Mouse (Mus musculus) CH12.LX (cell line): ENCODE data around the gene Map1lc3b. TPM values are rescaled to one million over a fixed set of nuclear protein-coding genes. Genes with fewer than 3 reads are reported as not detected.

ENCODE experiments used
- DNase-seq: peaks from one replicate; pipeline ENCODE4 v3.0.0-alpha.2; 2013; ENCODE audit errors: extremely low read depth
- H3K27ac ChIP-seq: 2 replicates; pipeline ENCODE4 v1.5.1; 2012; ENCODE audit warnings: low read depth, mild to moderate bottlenecking, control low read depth, moderate library complexity; ENCODE audit not compliant: insufficient read depth
- H3K27me3 ChIP-seq: replicated peaks from 2 replicates; pipeline ENCODE3; 2012; ENCODE audit warnings: inconsistent platforms
- H3K36me3 ChIP-seq, 2 experiments: replicated peaks in 1 of 2; 2 replicates each; pipeline versions ENCODE3 to v1.6.1; 2012; ENCODE audit warnings: inconsistent platforms in 1 of 2, low read length in 1 of 2, mild to moderate bottlenecking in 1 of 2, mixed read lengths in 1 of 2, moderate library complexity in 1 of 2; ENCODE audit not compliant: control insufficient read depth in 1 of 2, insufficient read depth in 1 of 2
- H3K4me1 ChIP-seq, 2 experiments: 2 replicates each; pipeline ENCODE4 v1.6.1; 2012; ENCODE audit warnings: inconsistent platforms in 1 of 2, moderate library complexity in 1 of 2; ENCODE audit not compliant: insufficient read depth in 2 of 2, control insufficient read depth in 1 of 2
- H3K4me2 ChIP-seq: 2 replicates; pipeline ENCODE4 v1.6.1; 2012; ENCODE audit warnings: low read depth, mild to moderate bottlenecking, control low read depth; ENCODE audit not compliant: poor library complexity, insufficient read depth, severe bottlenecking
- H3K4me3 ChIP-seq, 3 experiments: fragments of 150-350 bp in 1 of 3; sonication (generic) in 1 of 3; replicated peaks in 1 of 3; 2 replicates each; pipeline versions ENCODE3 to v1.5.1; 2011 to 2012; ENCODE audit warnings: low read depth in 2 of 3, low read length in 2 of 3, mild to moderate bottlenecking in 2 of 3, moderate library complexity in 2 of 3, control low read depth in 1 of 3, improper control_type of control experiment in 1 of 3, inconsistent platforms in 1 of 3, mixed read lengths in 1 of 3; ENCODE audit not compliant: poor library complexity in 1 of 3
- H3K79me2 ChIP-seq: replicated peaks from 2 replicates; pipeline ENCODE4 v1.6.1; 2012; ENCODE audit warnings: mild to moderate bottlenecking, moderate library complexity; ENCODE audit not compliant: control insufficient read depth, poor library complexity, insufficient read depth, severe bottlenecking; ENCODE audit errors: extremely low read depth
- H3K9ac ChIP-seq: 2 replicates; pipeline ENCODE4 v1.6.1; 2012; ENCODE audit warnings: low read depth, mild to moderate bottlenecking, control low read depth, moderate library complexity; ENCODE audit not compliant: insufficient read depth
- H3K9me3 ChIP-seq: replicated peaks from 2 replicates; pipeline ENCODE3; 2012; ENCODE audit warnings: low read length, inconsistent platforms, mixed read lengths
- BHLHE40 ChIP-seq: IDR thresholded peaks from 2 replicates; pipeline ENCODE4 v1.6.1; 2011; ENCODE audit warnings: mild to moderate bottlenecking, low read depth, low read length, improper control_type of control experiment
- CHD1 ChIP-seq: IDR thresholded peaks from 2 replicates; pipeline ENCODE4 v1.6.1; 2012; ENCODE audit warnings: low read depth, low read length, improper control_type of control experiment, inconsistent platforms
- CHD2 ChIP-seq: IDR thresholded peaks from 2 replicates; pipeline ENCODE4 v1.6.1; 2011; ENCODE audit warnings: low read length, improper control_type of control experiment
- CTCF ChIP-seq, 2 experiments: IDR thresholded peaks in 1 of 2; conservative IDR thresholded peaks in 1 of 2; 2 replicates each; pipeline ENCODE4 v1.5.1; 2011 to 2012; ENCODE audit warnings: low read depth in 2 of 2, low read length in 2 of 2, improper control_type of control experiment in 1 of 2, inconsistent platforms in 1 of 2, mild to moderate bottlenecking in 1 of 2, moderate library complexity in 1 of 2
- E2F4 ChIP-seq: IDR thresholded peaks from 2 replicates; pipeline ENCODE4 v1.6.1; 2011; ENCODE audit warnings: low read depth, low read length, improper control_type of control experiment; ENCODE audit not compliant: insufficient replicate concordance
- ELF1 ChIP-seq: IDR thresholded peaks from 2 replicates; pipeline ENCODE4 v1.6.1; 2014; ENCODE audit warnings: low read depth, mild to moderate bottlenecking, inconsistent platforms, low read length, improper control_type of control experiment
- EP300 ChIP-seq: IDR thresholded peaks from 2 replicates; pipeline ENCODE4 v1.6.1; 2011; ENCODE audit warnings: low read length, improper control_type of control experiment
- ETS1 ChIP-seq: conservative IDR thresholded peaks from 2 replicates; pipeline ENCODE4 v1.6.1; 2012; ENCODE audit warnings: low read depth, mild to moderate bottlenecking, inconsistent platforms, low read length, improper control_type of control experiment, moderate library complexity
- GABPA ChIP-seq: IDR thresholded peaks from 2 replicates; pipeline ENCODE4 v1.6.1; 2012; ENCODE audit warnings: low read depth, low read length, improper control_type of control experiment, inconsistent platforms; ENCODE audit not compliant: insufficient replicate concordance
- HCFC1 ChIP-seq: IDR thresholded peaks from 2 replicates; pipeline ENCODE4 v1.6.1; 2012; ENCODE audit warnings: low read depth, mild to moderate bottlenecking, inconsistent platforms, low read length, improper control_type of control experiment
- IRF4 ChIP-seq: IDR thresholded peaks from 2 replicates; pipeline ENCODE4 v1.6.1; 2014; ENCODE audit warnings: low read depth, mild to moderate bottlenecking, inconsistent platforms, low read length, improper control_type of control experiment
- JUN ChIP-seq: IDR thresholded peaks from 2 replicates; pipeline ENCODE4 v1.6.1; 2011; ENCODE audit warnings: low read depth, mild to moderate bottlenecking, low read length, improper control_type of control experiment, moderate library complexity; ENCODE audit not compliant: insufficient read depth
- JUND ChIP-seq: conservative IDR thresholded peaks from 2 replicates; pipeline ENCODE4 v1.6.1; 2011; ENCODE audit warnings: low read depth, low read length, improper control_type of control experiment
- KAT2A ChIP-seq: IDR thresholded peaks from 2 replicates; pipeline ENCODE4 v1.6.1; 2012; ENCODE audit warnings: low read length, improper control_type of control experiment, inconsistent platforms; ENCODE audit not compliant: insufficient replicate concordance
- MAFK ChIP-seq: IDR thresholded peaks from 2 replicates; pipeline ENCODE4 v1.6.1; 2011; ENCODE audit warnings: low read length, improper control_type of control experiment; ENCODE audit not compliant: insufficient replicate concordance
- MAX ChIP-seq: IDR thresholded peaks from 2 replicates; pipeline ENCODE4 v1.6.1; 2011; ENCODE audit warnings: low read length, improper control_type of control experiment
- MAZ ChIP-seq: IDR thresholded peaks from 2 replicates; pipeline ENCODE4 v1.6.1; 2012; ENCODE audit warnings: low read depth, mild to moderate bottlenecking, inconsistent platforms, low read length, improper control_type of control experiment, moderate library complexity
- MEF2A ChIP-seq: IDR thresholded peaks from 2 replicates; pipeline ENCODE4 v1.6.1; 2014; ENCODE audit warnings: low read depth, mild to moderate bottlenecking, inconsistent platforms, low read length, improper control_type of control experiment, borderline replicate concordance
- MXI1 ChIP-seq: IDR thresholded peaks from 2 replicates; pipeline ENCODE4 v1.6.1; 2011; ENCODE audit warnings: mild to moderate bottlenecking, low read depth, low read length, improper control_type of control experiment
- MYC ChIP-seq: IDR thresholded peaks from 2 replicates; pipeline ENCODE4 v1.6.1; 2011; ENCODE audit warnings: low read depth, mild to moderate bottlenecking, improper control_type of control experiment, low read length
- NELFE ChIP-seq: IDR thresholded peaks from 2 replicates; pipeline ENCODE4 v1.6.1; 2011; ENCODE audit warnings: low read depth, low read length, improper control_type of control experiment
- NRF1 ChIP-seq: IDR thresholded peaks from 2 replicates; pipeline ENCODE4 v1.6.1; 2014; ENCODE audit warnings: low read depth, mild to moderate bottlenecking, inconsistent platforms, low read length, improper control_type of control experiment, moderate library complexity
- PAX5 ChIP-seq: IDR thresholded peaks from 2 replicates; pipeline ENCODE4 v1.6.1; 2012; ENCODE audit warnings: low read length, inconsistent platforms, mixed read lengths
- POLR2A ChIP-seq: IDR thresholded peaks from 2 replicates; pipeline ENCODE4 v1.6.1; 2011; ENCODE audit warnings: low read depth, mild to moderate bottlenecking, improper control_type of control experiment, low read length
- POLR2AphosphoS2 ChIP-seq: IDR thresholded peaks from 2 replicates; pipeline ENCODE4 v1.6.1; 2011; ENCODE audit warnings: low read depth, low read length, improper control_type of control experiment
- RAD21 ChIP-seq: IDR thresholded peaks from 2 replicates; pipeline ENCODE4 v1.6.1; 2011; ENCODE audit warnings: low read depth, mild to moderate bottlenecking, low read length, improper control_type of control experiment, moderate library complexity
- RCOR1 ChIP-seq: conservative IDR thresholded peaks from 2 replicates; pipeline ENCODE4 v1.6.1; 2012; ENCODE audit warnings: low read depth, mild to moderate bottlenecking, inconsistent platforms, low read length, improper control_type of control experiment
- SIN3A ChIP-seq: IDR thresholded peaks from 2 replicates; pipeline ENCODE4 v1.6.1; 2012; ENCODE audit warnings: low read length, improper control_type of control experiment, inconsistent platforms
- SMC3 ChIP-seq: IDR thresholded peaks from 2 replicates; pipeline ENCODE4 v1.6.1; 2011; ENCODE audit warnings: low read depth, low read length, improper control_type of control experiment
- TBP ChIP-seq: conservative IDR thresholded peaks from 2 replicates; pipeline ENCODE4 v1.6.1; 2011; ENCODE audit warnings: low read depth, low read length, improper control_type of control experiment
- TCF12 ChIP-seq: IDR thresholded peaks from 2 replicates; pipeline ENCODE4 v1.6.1; 2014; ENCODE audit warnings: low read depth, mild to moderate bottlenecking, inconsistent platforms, low read length, improper control_type of control experiment
- UBTF ChIP-seq: IDR thresholded peaks from 2 replicates; pipeline ENCODE4 v1.6.1; 2012; ENCODE audit warnings: low read depth, mild to moderate bottlenecking, inconsistent platforms, low read length, improper control_type of control experiment, moderate library complexity
- USF1 ChIP-seq: IDR thresholded peaks from 2 replicates; pipeline ENCODE4 v1.6.1; 2014; ENCODE audit warnings: low read depth, mild to moderate bottlenecking, inconsistent platforms, low read length, improper control_type of control experiment
- USF2 ChIP-seq: conservative IDR thresholded peaks from 2 replicates; pipeline ENCODE4 v1.6.1; 2011; ENCODE audit warnings: low read depth, low read length, improper control_type of control experiment
- ZC3H11A ChIP-seq: IDR thresholded peaks from 2 replicates; pipeline ENCODE4 v1.6.1; 2012; ENCODE audit warnings: low read depth, mild to moderate bottlenecking, inconsistent platforms, low read length, improper control_type of control experiment
- ZKSCAN1 ChIP-seq: IDR thresholded peaks from 2 replicates; pipeline ENCODE4 v1.6.1; 2012; ENCODE audit warnings: low read depth, inconsistent platforms, low read length, improper control_type of control experiment, borderline replicate concordance
- ZMIZ1 ChIP-seq: IDR thresholded peaks from 2 replicates; pipeline ENCODE4 v1.6.1; 2012; ENCODE audit warnings: low read depth, mild to moderate bottlenecking, inconsistent platforms, low read length, improper control_type of control experiment
- ZNF384 ChIP-seq: IDR thresholded peaks from 2 replicates; pipeline ENCODE4 v1.6.1; 2012; ENCODE audit warnings: low read depth, low read length, improper control_type of control experiment, inconsistent platforms
- dilution Hi-C: fragments of 300-500 bp; cut with MboI; formaldehyde crosslinking; loops from 2 replicates; pipeline ENCODE4 v1.14.3; 2020; ENCODE audit warnings: low sequenced_read_pairs; ENCODE audit not compliant: extremely low pct_unique_long_range_greater_than_20kb, extremely low pct_ligation_motif_present
- in situ Hi-C: fragments of 300-500 bp; cut with MboI; formaldehyde crosslinking; loops from 3 replicates; pipeline ENCODE4 v1.14.3; 2019; ENCODE audit warnings: low sequenced_read_pairs, low pct_ligation_motif_present, low pct_unique_long_range_greater_than_20kb, mixed read lengths
- polyA plus RNA-seq: library from polyadenylated mRNA; unstranded; fragments of >175 nt; gene quantifications from 2 replicates; pipeline ENCODE4 v1.2.1, GENCODE M21; 2012; ENCODE audit warnings: low read depth; ENCODE audit not compliant: insufficient read length
- total RNA-seq, 2 experiments: library from RNA; depleted of rRNA; stranded (reverse); fragments of 300-350 nt in 1 of 2; fragments of >200 nt in 1 of 2; gene quantifications; 2 replicates each; pipeline ENCODE4 v1.2.3; 2012 to 2014

Gene Map1lc3b
- total and polyA plus RNA-seq, 3 experiments = 45.7 to 55.8 (median 48.9) TPM

DNA sequence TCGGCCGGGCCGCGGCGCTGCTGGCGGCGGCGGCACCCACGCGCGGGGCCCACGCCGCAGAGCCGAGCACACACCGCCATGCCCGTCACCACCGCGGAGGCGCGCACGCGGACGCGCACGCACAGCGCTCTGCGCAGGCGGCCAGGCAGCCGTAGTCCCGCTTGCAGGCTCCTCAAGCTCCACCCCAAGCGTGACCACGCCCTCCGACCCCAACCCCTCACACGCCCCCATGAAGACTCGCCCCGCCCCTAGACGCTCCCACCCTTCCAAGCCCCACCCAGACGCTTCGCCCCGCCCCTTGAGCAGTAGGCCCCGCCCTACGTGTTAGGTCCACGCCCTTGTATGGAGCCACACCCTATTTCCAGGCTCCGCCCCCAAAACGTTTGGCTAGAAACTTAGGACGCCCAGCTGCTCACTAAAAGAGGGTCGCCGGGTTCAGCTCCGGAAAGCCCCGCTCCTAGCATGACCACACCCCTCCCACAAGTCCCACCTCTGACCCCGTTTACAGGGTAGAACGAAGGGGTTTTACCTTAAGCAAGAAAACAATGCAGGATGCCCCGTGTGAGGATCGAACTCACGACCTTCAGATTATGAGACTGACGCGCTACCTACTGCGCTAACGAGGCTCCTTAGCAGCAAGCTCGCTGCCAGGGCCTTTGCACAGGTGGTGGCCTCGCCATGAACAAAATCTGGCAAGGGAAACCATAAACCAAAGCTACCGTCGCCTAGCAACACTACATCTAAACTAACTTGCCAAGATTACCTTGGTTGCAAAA lies 11.3 kb upstream of the Map1lc3b start, which contains the start of gene Fbxo31:
Gene Fbxo31, minus strand, starts transcription at position 131 of the 776 bp plus-strand sequence.
- Histone ChIP-seq H3K36me3 (peaks cover 0 to 16% of the 10 kb centered on the region in 2 experiments), H3K4me2 (peak within 1 kb of the TSS; percentile 74), H3K27me3 (peaks cover 9% of the 10 kb centered on the region), H3K4me1 (peaks cover 22 to 52% of the 10 kb centered on the region in 2 experiments), H3K9me3 (no peaks in the 10 kb centered on the region), H3K4me3 (peak within 1 kb of the TSS; percentile 88 to 98 (median 93)), H3K27ac (peak within 1 kb of the TSS; percentile 24), H3K9ac (peak within 1 kb of the TSS; percentile 64), H3K79me2 (peaks cover 30% of the 10 kb centered on the region)
- TF ChIP-seq USF1 (no peak), USF2 (no peak), NELFE (peak; percentile 85), GABPA (no peak), SMC3 (no peak), MAZ (no peak), HCFC1 (no peak), CHD2 (no peak), KAT2A (peak; percentile 82; the same call in 1 of the 2 replicates), PAX5 (no peak), EP300 (no peak), POLR2A (peak; percentile 84), TCF12 (peak; percentile 75), UBTF (no peak), ELF1 (peak; percentile 99), E2F4 (no peak), MYC (peak; percentile 54; the same call in 1 of the 2 replicates), ZKSCAN1 (no peak), BHLHE40 (peak; percentile 20; the same call in 1 of the 2 replicates), ETS1 (no peak), MEF2A (0 out of 2 replicates have a peak, but pooled peaks have one; percentile 13), CTCF (conservative IDR thresholded peaks at IDR 0.05 in 1 of 2, IDR thresholded peaks at IDR 0.05 in 1 of 2; ENCODE audit: low read depth in 2 of 2, low read length in 2 of 2) (no peak), RCOR1 (no peak), JUND (no peak), TBP (peak; percentile 99), POLR2AphosphoS2 (no peak), CHD1 (no peak), IRF4 (no peak), SIN3A (peak; percentile 14; the same call in 1 of the 2 replicates), ZNF384 (no peak), MAFK (peak; percentile 92), NRF1 (peak; percentile 85), ZMIZ1 (0 out of 2 replicates have a peak, but pooled peaks have one; percentile 44), RAD21 (no peak), ZC3H11A (no peak), MXI1 (no peak; the same call in 1 of the 2 replicates), MAX (0 out of 2 replicates have a peak, but pooled peaks have one; percentile 38), JUN (no peak)
- in situ Hi-C loops = loop anchor here (25.0 kb wide), 1 partner anchor 858 kb away; the partner anchor contains the start of genes Cyba and Mvd
- dilution Hi-C loops = no loop called here
- DNase-seq = peak; percentile 97
